ENCODE assay signal across 8 mouse cellular contexts in genomic region chr8:106937081-106937800, GRCm38 (mm10). TPM values are rescaled to one million over a fixed set of nuclear protein-coding genes. Genes with fewer than 3 reads are reported as not detected.
DNase-seq lines count a peak whose midpoint lies in the region; ATAC-seq and TF ChIP-seq lines count a peak whose summit lies in the region.

No protein-coding gene starts in this region.

- peaks cover 35% of the 10 kb centered on the region for H3K4me1 ChIP-seq in heart, embryonic 13.5 days
- H3K4me1 ChIP-seq in E14TG2a.4 (replicated peaks; ENCODE audit: low read depth, low read length), result peaks cover 84% of the 10 kb centered on the region
- H3K4me1 ChIP-seq in forebrain, postnatal 0 days (ENCODE audit: insufficient read depth), result 0 out of 2 replicates have a peak, but pooled peaks cover 3% of the 10 kb centered on the region

- no peak overlapping the region for H3K27ac ChIP-seq in heart, embryonic 13.5 days (replicated peaks)
- H3K27ac ChIP-seq in forebrain, postnatal 0 days (ENCODE audit: low read depth, low read length), result no peak overlapping the region
- H3K27ac ChIP-seq in macrophage, result peak overlapping the region; percentile 57

- no peaks in the 10 kb centered on the region for H3K36me3 ChIP-seq in heart, embryonic 13.5 days
- H3K36me3 ChIP-seq in E14TG2a.4 (ENCODE audit: insufficient read depth, low read length) (peaks cover 37% of the 10 kb centered on the region), macrophage (ENCODE audit: inconsistent target) (no peaks in the 10 kb centered on the region)
- H3K36me3 ChIP-seq in forebrain, postnatal 0 days (ENCODE audit: insufficient read depth), result no peaks in the 10 kb centered on the region

- H3K4me2 ChIP-seq in heart, embryonic 13.5 days, result peak overlapping the region; percentile 93
- H3K4me2 ChIP-seq in forebrain, postnatal 0 days (ENCODE audit: low read depth), result peak overlapping the region; percentile 71

- H3K4me3 ChIP-seq in heart, embryonic 13.5 days, result peak overlapping the region; percentile 95
- H3K4me3 ChIP-seq in E14TG2a.4 (replicated peaks; ENCODE audit: low read length) (peak overlapping the region; percentile 94), macrophage (ENCODE audit: inconsistent target) (peak overlapping the region; percentile 67)
- peak overlapping the region; percentile 78 for H3K4me3 ChIP-seq in forebrain, postnatal 0 days (ENCODE audit: low read depth, low read length)

- ATAC-seq in heart, embryonic 13.5 days (ENCODE audit: extremely low read depth, insufficient number of reproducible peaks, low FRiP score, low TSS enrichment), result no peak
- no peak for ATAC-seq in forebrain, postnatal 0 days

- no peaks in the 10 kb centered on the region for H3K27me3 ChIP-seq in heart, embryonic 13.5 days (replicated peaks)
- H3K27me3 ChIP-seq in E14TG2a.4 (ENCODE audit: insufficient read depth, low read length), result no peaks in the 10 kb centered on the region
- peaks cover 20% of the 10 kb centered on the region for H3K27me3 ChIP-seq in forebrain, postnatal 0 days (ENCODE audit: insufficient read depth, low read length)

- no peak for DNase-seq in heart, postnatal 36 days
- DNase-seq in forebrain, postnatal 0 days, result peak; percentile 6
- no peak for DNase-seq in left cerebral cortex, postnatal 14 days (ENCODE audit: low spot score in 2 of 2)
- no peak for DNase-seq in testis, postnatal 10 days (ENCODE audit: low spot score)
- DNase-seq in layer of hippocampus, postnatal 25 days (ENCODE audit: extremely low spot score in 1 of 2, low spot score in 1 of 2), result no peak

- WGBS in heart, embryonic 13.5 days, result 39% methylated on average over 14 of the region's 14 CpGs
- 37% methylated on average over 14 of the region's 14 CpGs for WGBS in forebrain, postnatal 0 days
- WGBS in macrophage (ENCODE audit: missing documents), result 59% methylated on average over 14 of the region's 14 CpGs

- peak overlapping the region; percentile 96 for H3K9ac ChIP-seq in heart, embryonic 13.5 days
- peak overlapping the region; percentile 74 for H3K9ac ChIP-seq in forebrain, postnatal 0 days

- H3K9me3 ChIP-seq in heart, embryonic 13.5 days, result no peaks in the 10 kb centered on the region
- H3K9me3 ChIP-seq in E14TG2a.4 (ENCODE audit: low read length), result no peaks in the 10 kb centered on the region
- H3K9me3 ChIP-seq in forebrain, postnatal 0 days (ENCODE audit: low read length), result no peaks in the 10 kb centered on the region

- intact Hi-C loops in heart, postnatal 36 days (cut with DNase I), result loop anchor here (2.0 kb wide), 1 partner anchor 36 kb away; no protein-coding TSS in a partner anchor
- intact Hi-C loops in left cerebral cortex, postnatal 14 days (cut with DNase I), result loop anchor here (5.0 kb wide), 2 partner anchors 50 to 65 kb away; no protein-coding TSS in a partner anchor

- TF ChIP-seq CTCF in E14TG2a.4 (conservative IDR thresholded peaks at IDR 0.05; ENCODE audit: low read length), result no peak
- no peak for TF ChIP-seq CTCF in forebrain, postnatal 0 days (IDR thresholded peaks at IDR 0.05; ENCODE audit: low read depth)

- peaks cover 60% of the 10 kb centered on the region for H3K79me2 ChIP-seq in macrophage (ENCODE audit: inconsistent target)

RNA-seq across cellular contexts. Expression of gene Sntb2, which starts 1.7 kb away (rescaled TPM):
- polyA plus RNA-seq in heart, embryonic 13.5 days (2015; fragmentation: Nextera tagmentation; extraction: Ambion mirVana), result 10.3 and 11.4 TPM in 2 replicates
- total RNA-seq in heart, postnatal 36 days (2021), result 10 to 100 TPM; 12.7 to 13.7 TPM
- 6.1 and 6.9 TPM in 2 replicates for total RNA-seq in forebrain, postnatal 0 days (2014; rRNA removed)
- polyA plus RNA-seq in forebrain, postnatal 0 days (2015; fragmentation: Nextera tagmentation; extraction: Ambion mirVana), result 1.7 and 3.0 TPM in 2 replicates
- 10 to 100 TPM; 18.2 to 50.8 (median 32.8) TPM for total RNA-seq in macrophage (2018; cell fraction: chromatin; rRNA removed)
- 10 to 100 TPM in 24 of 26 experiments, 1 to 10 TPM in 2; 9.7 to 18.9 (median 13.0) TPM for total RNA-seq in macrophage (2018; cell fraction: cytosol; rRNA removed)
- total RNA-seq in macrophage (2018; cell fraction: nucleus; rRNA removed), result 10 to 100 TPM; 16.4 to 48.6 (median 27.7) TPM
- polyA plus RNA-seq in macrophage (2018), result 7.2 to 10.1 TPM (median 8.4 TPM) in 3 replicates
- 10 to 100 TPM in 1 of 2 experiments, 1 to 10 TPM in 1; 8.1 to 10.7 TPM for total RNA-seq in left cerebral cortex, postnatal 14 days (2021)
- 10 to 100 TPM; 17.2 to 17.9 TPM for total RNA-seq in layer of hippocampus, postnatal 25 days (2021)

RNA-seq across cellular contexts. Expression of gene Utp4, which starts 43.8 kb away (rescaled TPM):
- polyA plus RNA-seq in heart, embryonic 13.5 days (2015; fragmentation: Nextera tagmentation; extraction: Ambion mirVana), result 43.6 and 47.1 TPM in 2 replicates
- total RNA-seq in heart, postnatal 36 days (2021), result 10 to 100 TPM; 20.2 to 22.2 TPM
- 22.2 and 23.2 TPM in 2 replicates for total RNA-seq in forebrain, postnatal 0 days (2014; rRNA removed)
- polyA plus RNA-seq in forebrain, postnatal 0 days (2015; fragmentation: Nextera tagmentation; extraction: Ambion mirVana), result 26.9 and 30.4 TPM in 2 replicates
- 10 to 100 TPM in 14 of 26 experiments, 1 to 10 TPM in 12; 4.5 to 21.0 (median 11.2) TPM for total RNA-seq in macrophage (2018; cell fraction: chromatin; rRNA removed)
- total RNA-seq in macrophage (2018; cell fraction: cytosol; rRNA removed), result 10 to 100 TPM in 21 of 26 experiments, 1 to 10 TPM in 5; 7.4 to 15.2 (median 11.8) TPM
- total RNA-seq in macrophage (2018; cell fraction: nucleus; rRNA removed), result 10 to 100 TPM in 9 of 26 experiments, 1 to 10 TPM in 17; 4.2 to 27.6 (median 7.8) TPM
- 10.0 to 27.2 TPM (median 15.8 TPM) in 3 replicates for polyA plus RNA-seq in macrophage (2018)
- 10 to 100 TPM; 29.5 to 31.4 TPM for total RNA-seq in left cerebral cortex, postnatal 14 days (2021)
- total RNA-seq in layer of hippocampus, postnatal 25 days (2021), result 10 to 100 TPM; 37.6 to 42.8 TPM
